Mouse (Mus musculus): ENCODE data around the gene Zfp948. TPM values are rescaled to one million over a fixed set of nuclear protein-coding genes. Genes with fewer than 3 reads are reported as not detected.

Gene Zfp948
- total RNA-seq (2014; fragmentation: Nextera tagmentation) (22.6 and 24.2 TPM in 2 replicates), total RNA-seq (2017) (11.7 and 13.8 TPM in 2 replicates), polyA plus RNA-seq (2012) (1.3 and 2.1 TPM in 2 replicates)

DNA sequence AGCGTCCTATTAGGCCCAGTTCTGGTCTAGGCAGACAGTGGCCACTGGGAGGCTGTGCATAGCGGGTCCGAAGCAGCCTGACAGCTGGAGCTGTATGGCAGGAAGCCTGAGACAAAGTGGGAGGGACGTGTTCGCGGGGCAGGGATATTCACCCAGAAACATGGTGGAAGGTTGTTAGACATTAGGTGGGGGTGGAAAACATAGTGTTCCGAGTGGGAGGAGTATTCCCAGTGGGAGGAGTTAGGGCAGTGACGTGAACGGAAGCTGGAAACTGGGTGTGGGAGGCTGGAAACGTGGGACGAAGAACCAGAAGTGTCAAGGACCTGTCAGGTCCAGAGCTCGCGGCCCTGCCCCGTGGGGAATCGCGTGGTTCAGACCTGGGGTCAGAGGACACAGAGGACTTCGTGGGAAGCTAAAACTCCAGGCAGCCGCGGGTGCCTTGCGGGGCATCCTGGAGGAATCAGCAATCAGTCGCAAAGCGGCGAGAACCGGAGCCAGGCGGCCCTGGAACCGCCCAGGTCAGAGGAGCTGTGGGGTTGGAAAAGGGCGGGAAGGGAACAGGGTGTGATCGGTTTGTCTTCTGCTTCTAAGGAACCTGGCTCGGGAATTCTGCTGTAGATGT lies at the start of gene Zfp948:
Zfp948 (plus strand) TSS at position 281 of the 622 bp plus-strand sequence.
- Histone ChIP-seq H3K36me3 (replicated peaks) (no peaks in the 10 kb centered on the region), H3K9me3 (replicated peaks) (no peaks in the 10 kb centered on the region), H3K4me1 (ENCODE audit: insufficient read depth, low read depth, low read length) (peaks cover 14% of the 10 kb centered on the region), H3K4me3 (ENCODE audit: low read depth, low read length) (peak within 1 kb of the TSS; percentile 77), H3K27me3 (ENCODE audit: insufficient read depth, low read length) (no peaks in the 10 kb centered on the region)
- TF ChIP-seq POLR2AphosphoS5 (IDR thresholded peaks at IDR 0.05; ENCODE audit: insufficient replicate concordance, low read depth, low read length) (no peak), CTCF (IDR thresholded peaks at IDR 0.05; ENCODE audit: low read depth, low read length) (no peak), GATA2 (IDR thresholded peaks at IDR 0.05; ENCODE audit: borderline replicate concordance, low read depth, low read length) (no peak), GATA1 (IDR thresholded peaks at IDR 0.05; ENCODE audit: borderline replicate concordance, low read length) (no peak), TAL1 (conservative IDR thresholded peaks at IDR 0.05; ENCODE audit: low read depth, low read length) (no peak)
- DNase-seq (ENCODE audit: low spot score) (peak; percentile 38), ATAC-seq (ENCODE audit: extremely low read depth, insufficient number of reproducible peaks, low FRiP score, poor library complexity, severe bottlenecking) (peak; percentile 86)

DNA sequence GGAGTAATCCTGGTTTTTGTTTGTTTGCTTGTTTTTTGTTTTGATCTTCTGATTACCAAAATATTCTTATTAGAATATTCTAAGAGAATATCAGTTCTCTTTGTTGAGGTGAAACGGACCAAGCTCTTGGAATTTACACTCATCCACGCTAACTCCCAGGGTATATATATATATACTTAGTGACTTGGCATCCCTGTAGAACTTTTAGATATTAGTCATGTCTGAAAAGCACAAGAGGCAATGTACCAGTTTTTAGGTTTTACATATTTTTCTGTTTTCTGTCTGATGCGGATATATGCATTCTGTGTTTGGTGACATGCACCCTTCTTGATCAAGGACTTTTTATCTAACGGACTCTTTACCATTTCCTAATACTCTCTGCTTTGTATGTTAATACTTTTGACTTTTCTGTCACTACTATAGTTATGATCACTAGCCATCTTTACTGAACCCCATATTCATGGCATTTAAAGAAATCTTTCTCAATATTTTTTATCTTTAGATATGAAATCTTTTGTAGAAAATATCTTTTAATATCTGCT lies 49.6 kb upstream of the Zfp948 start:
- H3K4me3 ChIP-seq (ENCODE audit: low read depth, low read length) = peak overlapping the region; percentile 75
- no peak for ATAC-seq (ENCODE audit: extremely low read depth, insufficient number of reproducible peaks, low FRiP score, poor library complexity, severe bottlenecking)
- H3K27me3 ChIP-seq (ENCODE audit: insufficient read depth, low read length) = no peaks in the 10 kb centered on the region
- H3K36me3 ChIP-seq (replicated peaks) = no peaks in the 10 kb centered on the region
- TF ChIP-seq CTCF (IDR thresholded peaks at IDR 0.05; ENCODE audit: low read depth, low read length) = no peak
- no peak for TF ChIP-seq TAL1 (conservative IDR thresholded peaks at IDR 0.05; ENCODE audit: low read depth, low read length)
- no peak for TF ChIP-seq GATA2 (IDR thresholded peaks at IDR 0.05; ENCODE audit: borderline replicate concordance, low read depth, low read length)
- no peak for TF ChIP-seq POLR2AphosphoS5 (IDR thresholded peaks at IDR 0.05; ENCODE audit: insufficient replicate concordance, low read depth, low read length)
- no peak for TF ChIP-seq GATA1 (IDR thresholded peaks at IDR 0.05; ENCODE audit: borderline replicate concordance, low read length)
- H3K9me3 ChIP-seq (replicated peaks) = no peaks in the 10 kb centered on the region
- DNase-seq (ENCODE audit: low spot score) = no peak
- peaks cover 12% of the 10 kb centered on the region for H3K4me1 ChIP-seq (ENCODE audit: insufficient read depth, low read depth, low read length)

DNA sequence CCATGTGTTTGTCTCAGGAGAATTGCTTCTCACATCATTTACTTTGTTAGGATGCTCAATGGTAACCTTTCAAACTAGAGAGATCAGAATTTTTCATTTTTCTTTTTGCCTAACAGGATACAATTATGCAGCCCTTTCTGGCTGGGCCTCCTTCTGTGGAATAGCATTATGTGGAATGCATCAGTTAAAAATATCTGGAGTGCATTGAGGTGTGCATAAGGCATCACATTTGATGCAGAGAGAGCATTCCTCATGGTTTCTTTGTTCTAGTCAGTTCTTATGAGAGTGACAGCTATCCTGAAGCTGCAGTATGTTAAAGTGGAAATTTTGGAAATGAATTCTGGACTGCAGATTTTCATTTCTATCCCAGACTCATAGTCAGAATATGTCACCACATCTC lies 40.5 kb upstream of the Zfp948 start:
- ATAC-seq (ENCODE audit: extremely low read depth, insufficient number of reproducible peaks, low FRiP score, poor library complexity, severe bottlenecking) (no peak), DNase-seq (ENCODE audit: low spot score) (no peak)
- H3K9me3 ChIP-seq (replicated peaks) = no peaks in the 10 kb centered on the region
- H3K27me3 ChIP-seq (ENCODE audit: insufficient read depth, low read length) = no peaks in the 10 kb centered on the region
- no peak overlapping the region for H3K4me3 ChIP-seq (ENCODE audit: low read depth, low read length)
- H3K36me3 ChIP-seq (replicated peaks) = no peaks in the 10 kb centered on the region
- peaks cover 3% of the 10 kb centered on the region; the same call in 1 of the 2 replicates for H3K4me1 ChIP-seq (ENCODE audit: insufficient read depth, low read depth, low read length)
- no peak for TF ChIP-seq CTCF (IDR thresholded peaks at IDR 0.05; ENCODE audit: low read depth, low read length)
- TF ChIP-seq POLR2AphosphoS5 (IDR thresholded peaks at IDR 0.05; ENCODE audit: insufficient replicate concordance, low read depth, low read length) = no peak
- TF ChIP-seq GATA1 (IDR thresholded peaks at IDR 0.05; ENCODE audit: borderline replicate concordance, low read length) = no peak
- TF ChIP-seq TAL1 (conservative IDR thresholded peaks at IDR 0.05; ENCODE audit: low read depth, low read length) = no peak
- TF ChIP-seq GATA2 (IDR thresholded peaks at IDR 0.05; ENCODE audit: borderline replicate concordance, low read depth, low read length) = no peak

GRCm38 (mm10) chr17:21530645-21531330 lies 36.0 kb upstream of the Zfp948 start:
- TF ChIP-seq GATA2 (IDR thresholded peaks at IDR 0.05; ENCODE audit: borderline replicate concordance, low read depth, low read length) (no peak), TAL1 (conservative IDR thresholded peaks at IDR 0.05; ENCODE audit: low read depth, low read length) (no peak), POLR2AphosphoS5 (IDR thresholded peaks at IDR 0.05; ENCODE audit: insufficient replicate concordance, low read depth, low read length) (no peak), CTCF (IDR thresholded peaks at IDR 0.05; ENCODE audit: low read depth, low read length) (no peak), GATA1 (IDR thresholded peaks at IDR 0.05; ENCODE audit: borderline replicate concordance, low read length) (no peak)
- Histone ChIP-seq H3K36me3 (replicated peaks) (no peaks in the 10 kb centered on the region), H3K9me3 (replicated peaks) (no peaks in the 10 kb centered on the region), H3K4me3 (ENCODE audit: low read depth, low read length) (no peak overlapping the region), H3K27me3 (ENCODE audit: insufficient read depth, low read length) (no peaks in the 10 kb centered on the region), H3K4me1 (ENCODE audit: insufficient read depth, low read depth, low read length) (peaks cover 41% of the 10 kb centered on the region)
- ATAC-seq (ENCODE audit: extremely low read depth, insufficient number of reproducible peaks, low FRiP score, poor library complexity, severe bottlenecking) (no peak), DNase-seq (ENCODE audit: low spot score) (no peak)

DNA sequence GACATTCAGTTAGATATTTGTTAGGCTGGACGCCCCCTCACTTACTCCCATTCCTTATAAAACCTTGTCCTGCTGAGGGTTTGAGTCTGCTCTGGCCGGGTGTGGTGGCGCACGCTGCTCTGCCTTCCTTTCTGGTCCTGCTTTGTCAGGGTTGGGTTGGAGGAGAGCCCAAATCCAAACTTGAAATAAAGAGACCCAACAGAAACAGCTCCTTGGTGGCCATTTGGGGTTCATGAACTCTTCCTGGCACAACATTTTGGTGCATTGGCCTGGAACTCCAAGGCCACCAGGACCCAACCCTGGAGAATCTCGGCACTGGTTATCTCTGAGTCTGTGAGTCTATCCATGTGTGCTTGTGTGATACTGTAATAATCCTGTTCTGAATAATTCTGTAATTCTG lies 35.2 kb upstream of the Zfp948 start:
- peak overlapping the region; percentile 77; the same call in 1 of the 2 replicates for H3K4me3 ChIP-seq (ENCODE audit: low read depth, low read length)
- no peaks in the 10 kb centered on the region for H3K36me3 ChIP-seq (replicated peaks)
- H3K27me3 ChIP-seq (ENCODE audit: insufficient read depth, low read length) = no peaks in the 10 kb centered on the region
- peaks cover 42% of the 10 kb centered on the region for H3K4me1 ChIP-seq (ENCODE audit: insufficient read depth, low read depth, low read length)
- no peaks in the 10 kb centered on the region for H3K9me3 ChIP-seq (replicated peaks)
- no peak for ATAC-seq (ENCODE audit: extremely low read depth, insufficient number of reproducible peaks, low FRiP score, poor library complexity, severe bottlenecking)
- no peak for DNase-seq (ENCODE audit: low spot score)
- TF ChIP-seq GATA1 (IDR thresholded peaks at IDR 0.05; ENCODE audit: borderline replicate concordance, low read length) (no peak), CTCF (IDR thresholded peaks at IDR 0.05; ENCODE audit: low read depth, low read length) (no peak), GATA2 (IDR thresholded peaks at IDR 0.05; ENCODE audit: borderline replicate concordance, low read depth, low read length) (no peak), POLR2AphosphoS5 (IDR thresholded peaks at IDR 0.05; ENCODE audit: insufficient replicate concordance, low read depth, low read length) (no peak), TAL1 (conservative IDR thresholded peaks at IDR 0.05; ENCODE audit: low read depth, low read length) (no peak)
